10 mouse cellular contexts compared by ENCODE assay signal in genomic region chr1:25474469-25474868, GRCm38 (mm10).
DNase-seq lines count a peak whose midpoint lies in the region; ATAC-seq lines count a peak whose summit lies in the region.
"Had no signal": no experiment of that assay in that cellular context is flagged by ENCODE, and none has a peak within 500 bp of the region (broad histone marks: within the 10 kb centered on the region; RNA-seq: fewer than 3 reads in every experiment).

No protein-coding gene starts in this region.

- H3K36me3 ChIP-seq in embryonic facial prominence, embryonic 14.5 days (ENCODE audit: control insufficient read depth, insufficient read depth, low read length), result no peaks in the 10 kb centered on the region
- H3K36me3 ChIP-seq in embryonic facial prominence, embryonic 10.5 days (replicated peaks), result no peaks in the 10 kb centered on the region
- no peaks in the 10 kb centered on the region for H3K36me3 ChIP-seq in midbrain, embryonic 13.5 days
- no peaks in the 10 kb centered on the region for H3K36me3 ChIP-seq in midbrain, embryonic 11.5 days (ENCODE audit: control insufficient read depth, insufficient read depth, low read length)
- H3K36me3 ChIP-seq in hindbrain, embryonic 15.5 days, result no peaks in the 10 kb centered on the region

- no peaks in the 10 kb centered on the region for H3K9me3 ChIP-seq in embryonic facial prominence, embryonic 14.5 days (ENCODE audit: control insufficient read depth, low read length)
- no peaks in the 10 kb centered on the region for H3K9me3 ChIP-seq in embryonic facial prominence, embryonic 10.5 days
- no peaks in the 10 kb centered on the region for H3K9me3 ChIP-seq in midbrain, embryonic 13.5 days
- no peaks in the 10 kb centered on the region for H3K9me3 ChIP-seq in midbrain, embryonic 11.5 days (ENCODE audit: control insufficient read depth, low read length)
- no peaks in the 10 kb centered on the region for H3K9me3 ChIP-seq in hindbrain, embryonic 15.5 days

- no peaks in the 10 kb centered on the region for H3K4me1 ChIP-seq in embryonic facial prominence, embryonic 14.5 days (ENCODE audit: control insufficient read depth, insufficient read depth, low read length)
- no peaks in the 10 kb centered on the region for H3K4me1 ChIP-seq in embryonic facial prominence, embryonic 10.5 days
- no peaks in the 10 kb centered on the region for H3K4me1 ChIP-seq in midbrain, embryonic 13.5 days (replicated peaks)
- no peaks in the 10 kb centered on the region for H3K4me1 ChIP-seq in midbrain, embryonic 11.5 days (ENCODE audit: control insufficient read depth, insufficient read depth, low read length)
- 0 out of 2 replicates have a peak, but pooled peaks cover 4% of the 10 kb centered on the region for H3K4me1 ChIP-seq in hindbrain, embryonic 15.5 days (replicated peaks)

- no peak overlapping the region for H3K27ac ChIP-seq in embryonic facial prominence, embryonic 14.5 days (replicated peaks; ENCODE audit: low read depth, low read length)
- no peak overlapping the region for H3K27ac ChIP-seq in embryonic facial prominence, embryonic 10.5 days (replicated peaks)
- H3K27ac ChIP-seq in midbrain, embryonic 13.5 days, result no peak overlapping the region
- H3K27ac ChIP-seq in midbrain, embryonic 11.5 days (ENCODE audit: low read depth, low read length), result no peak overlapping the region
- no peak overlapping the region for H3K27ac ChIP-seq in hindbrain, embryonic 15.5 days (replicated peaks)
- H3K27ac ChIP-seq: liver, embryonic 14.5 days had no signal

- ATAC-seq in embryonic facial prominence, embryonic 14.5 days (ENCODE audit: low read depth), result no peak
- ATAC-seq in midbrain, embryonic 13.5 days, result peak; percentile 69; the same call in 1 of the 2 replicates
- ATAC-seq in midbrain, embryonic 11.5 days (ENCODE audit: low FRiP score), result no peak
- no peak for ATAC-seq in hindbrain, embryonic 15.5 days (ENCODE audit: low FRiP score, low read depth)

- H3K4me2 ChIP-seq in embryonic facial prominence, embryonic 14.5 days (ENCODE audit: low read depth, low read length), result no peak overlapping the region
- no peak overlapping the region for H3K4me2 ChIP-seq in midbrain, embryonic 13.5 days (replicated peaks)
- no peak overlapping the region for H3K4me2 ChIP-seq in midbrain, embryonic 11.5 days
- 0 out of 2 replicates have a peak overlapping the region, but pooled peaks have one; percentile 9 for H3K4me2 ChIP-seq in hindbrain, embryonic 15.5 days

- H3K4me3 ChIP-seq in embryonic facial prominence, embryonic 14.5 days (ENCODE audit: low read depth, low read length), result no peak overlapping the region
- no peak overlapping the region for H3K4me3 ChIP-seq in embryonic facial prominence, embryonic 10.5 days
- no peak overlapping the region for H3K4me3 ChIP-seq in midbrain, embryonic 13.5 days (replicated peaks)
- H3K4me3 ChIP-seq in midbrain, embryonic 11.5 days (ENCODE audit: low read depth, low read length), result no peak overlapping the region
- no peak overlapping the region for H3K4me3 ChIP-seq in hindbrain, embryonic 15.5 days

- WGBS in embryonic facial prominence, embryonic 14.5 days, result 69% methylated on average over 11 of the region's 11 CpGs
- 83% methylated on average over 11 of the region's 11 CpGs for WGBS in embryonic facial prominence, embryonic 10.5 days
- WGBS in midbrain, embryonic 13.5 days, result 69% methylated on average over 11 of the region's 11 CpGs
- WGBS in midbrain, embryonic 11.5 days, result 89% methylated on average over 11 of the region's 11 CpGs
- WGBS in hindbrain, embryonic 15.5 days, result 52% methylated on average over 11 of the region's 11 CpGs

- peak; percentile 63 for DNase-seq in embryonic facial prominence, embryonic 14.5 days (ENCODE audit: low spot score)
- DNase-seq in embryonic facial prominence, embryonic 10.5 days (ENCODE audit: low spot score), result no peak
- DNase-seq in kidney, postnatal 4 days, result peak; percentile 7 to 14
- DNase-seq in kidney, adult 18-20 months, result no peak
- DNase-seq in midbrain, embryonic 11.5 days (ENCODE audit: low spot score, missing footprints), result no peak
- no peak for DNase-seq in gastrocnemius, postnatal 36 days
- DNase-seq: thymus, postnatal 14 days had no signal

- intact Hi-C loops in gastrocnemius, postnatal 36 days (cut with DNase I), result no loop called here

- H3K27me3 ChIP-seq in embryonic facial prominence, embryonic 14.5 days (replicated peaks; ENCODE audit: control insufficient read depth, insufficient read depth, low read length), result no peaks in the 10 kb centered on the region
- H3K27me3 ChIP-seq in embryonic facial prominence, embryonic 10.5 days (replicated peaks; ENCODE audit: low read depth, poor library complexity, severe bottlenecking), result no peaks in the 10 kb centered on the region
- no peaks in the 10 kb centered on the region for H3K27me3 ChIP-seq in midbrain, embryonic 13.5 days
- no peaks in the 10 kb centered on the region for H3K27me3 ChIP-seq in midbrain, embryonic 11.5 days (ENCODE audit: control insufficient read depth, insufficient read depth, low read length)
- H3K27me3 ChIP-seq in hindbrain, embryonic 15.5 days, result no peaks in the 10 kb centered on the region

- no peak overlapping the region for H3K9ac ChIP-seq in embryonic facial prominence, embryonic 14.5 days (ENCODE audit: low read depth, low read length)
- H3K9ac ChIP-seq in midbrain, embryonic 13.5 days (replicated peaks), result no peak overlapping the region
- H3K9ac ChIP-seq in midbrain, embryonic 11.5 days (ENCODE audit: low read length), result no peak overlapping the region
- no peak overlapping the region for H3K9ac ChIP-seq in hindbrain, embryonic 15.5 days
- H3K9ac ChIP-seq: liver, embryonic 14.5 days had no signal

Comparison
In these comparisons a context has a peak if more than half of its experiments do, and no peak if none do; other contexts are left out.
1. DNase-seq: peak in embryonic facial prominence, embryonic 14.5 days (single experiment) and kidney, postnatal 4 days (2 of 2); none in embryonic facial prominence, embryonic 10.5 days (single experiment), kidney, adult 18-20 months (single experiment), midbrain, embryonic 11.5 days (single experiment) and gastrocnemius, postnatal 36 days (0 of 2).